Mouse (Mus musculus): ENCODE data around the gene Gmfg. TPM values are rescaled to one million over a fixed set of nuclear protein-coding genes. Genes with fewer than 3 reads are reported as not detected.

Gmfg gene
- polyA plus RNA-seq, 1 experiment from 2014 or later = 8.4 TPM

- no peak for ATAC-seq (ENCODE audit: insufficient number of reproducible peaks, insufficient read depth, low FRiP score, low read depth)
- H3K4me3 ChIP-seq (ENCODE audit: control insufficient read depth in 1 of 2, insufficient read depth in 1 of 2, low read depth in 1 of 2, low read length in 2 of 2) = no peak overlapping the region
- peaks cover 18% of the 10 kb centered on the region for H3K27me3 ChIP-seq (ENCODE audit: control insufficient read depth, insufficient read depth, low read length)
- no peaks in the 10 kb centered on the region for H3K36me3 ChIP-seq (ENCODE audit: control insufficient read depth, insufficient read depth, low read length)
- no peak overlapping the region for H3K27ac ChIP-seq (replicated peaks in 1 of 2; ENCODE audit: control insufficient read depth in 1 of 2, insufficient read depth in 1 of 2, low read depth in 2 of 2, low read length in 2 of 2)
- H3K9ac ChIP-seq (ENCODE audit: low read length) = no peak overlapping the region
- no peaks in the 10 kb centered on the region for H3K9me3 ChIP-seq (ENCODE audit: control insufficient read depth, low read length)
- WGBS = 35% methylated on average over 4 of the region's 4 CpGs
- H3K4me1 ChIP-seq (ENCODE audit: control insufficient read depth in 2 of 2, insufficient read depth in 2 of 2, low read length in 2 of 2) = peaks cover 2 to 5% of the 10 kb centered on the region in 2 experiments; a peak in 3 of 4 replicates
- H3K4me2 ChIP-seq (ENCODE audit: low read length) = no peak overlapping the region
Observed at GRCm38 (mm10) chr7:28484192-28484591, 46.9 kb downstream of the Gmfg start.

- peaks cover 2 to 5% of the 10 kb centered on the region in 2 experiments; a peak in 3 of 4 replicates for H3K4me1 ChIP-seq (ENCODE audit: control insufficient read depth in 2 of 2, insufficient read depth in 2 of 2, low read length in 2 of 2)
- H3K9me3 ChIP-seq (ENCODE audit: control insufficient read depth, low read length) = no peaks in the 10 kb centered on the region
- H3K27ac ChIP-seq (replicated peaks in 1 of 2; ENCODE audit: control insufficient read depth in 1 of 2, insufficient read depth in 1 of 2, low read depth in 2 of 2, low read length in 2 of 2) = no peak overlapping the region
- H3K4me3 ChIP-seq (ENCODE audit: control insufficient read depth in 1 of 2, insufficient read depth in 1 of 2, low read depth in 1 of 2, low read length in 2 of 2) = 0 out of 4 replicates have a peak overlapping the region, but pooled peaks of 1 of the 2 experiments have one; percentile 3
- ATAC-seq (ENCODE audit: insufficient number of reproducible peaks, insufficient read depth, low FRiP score, low read depth) = no peak
- peaks cover 18% of the 10 kb centered on the region for H3K27me3 ChIP-seq (ENCODE audit: control insufficient read depth, insufficient read depth, low read length)
- H3K9ac ChIP-seq (ENCODE audit: low read length) = no peak overlapping the region
- WGBS = 5% methylated on average over 16 of the region's 16 CpGs
- H3K4me2 ChIP-seq (ENCODE audit: low read length) = peak overlapping the region; percentile 46
- no peaks in the 10 kb centered on the region for H3K36me3 ChIP-seq (ENCODE audit: control insufficient read depth, insufficient read depth, low read length)
Observed at GRCm38 (mm10) chr7:28488030-28488491, 50.8 kb downstream of the Gmfg start.

GRCm38 (mm10) chr7:28490410-28490809 is 53.2 kb downstream of the Gmfg start:
- no peak for ATAC-seq (ENCODE audit: insufficient number of reproducible peaks, insufficient read depth, low FRiP score, low read depth)
- Histone ChIP-seq H3K9ac (ENCODE audit: low read length) (no peak overlapping the region), H3K9me3 (ENCODE audit: control insufficient read depth, low read length) (no peaks in the 10 kb centered on the region), H3K27ac (replicated peaks in 1 of 2; ENCODE audit: control insufficient read depth in 1 of 2, insufficient read depth in 1 of 2, low read depth in 2 of 2, low read length in 2 of 2) (no peak overlapping the region), H3K36me3 (ENCODE audit: control insufficient read depth, insufficient read depth, low read length) (no peaks in the 10 kb centered on the region), H3K4me1 (ENCODE audit: control insufficient read depth in 2 of 2, insufficient read depth in 2 of 2, low read length in 2 of 2) (peaks cover 2 to 5% of the 10 kb centered on the region in 2 experiments; a peak in 3 of 4 replicates), H3K27me3 (ENCODE audit: control insufficient read depth, insufficient read depth, low read length) (peaks cover 18% of the 10 kb centered on the region), H3K4me3 (ENCODE audit: control insufficient read depth in 1 of 2, insufficient read depth in 1 of 2, low read depth in 1 of 2, low read length in 2 of 2) (no peak overlapping the region), H3K4me2 (ENCODE audit: low read length) (0 out of 2 replicates have a peak overlapping the region, but pooled peaks have one; percentile 19)
- 3% methylated on average over 10 of the region's 10 CpGs for WGBS

GRCm38 (mm10) chr7:28490903-28491302 is 53.7 kb downstream of the Gmfg start:
- peaks cover 2 to 5% of the 10 kb centered on the region in 2 experiments; a peak in 3 of 4 replicates for H3K4me1 ChIP-seq (ENCODE audit: control insufficient read depth in 2 of 2, insufficient read depth in 2 of 2, low read length in 2 of 2)
- H3K4me2 ChIP-seq (ENCODE audit: low read length) = 0 out of 2 replicates have a peak overlapping the region, but pooled peaks have one; percentile 19
- H3K36me3 ChIP-seq (ENCODE audit: control insufficient read depth, insufficient read depth, low read length) = no peaks in the 10 kb centered on the region
- 33% methylated on average over 14 of the region's 14 CpGs for WGBS
- ATAC-seq (ENCODE audit: insufficient number of reproducible peaks, insufficient read depth, low FRiP score, low read depth) = no peak
- peaks cover 18% of the 10 kb centered on the region for H3K27me3 ChIP-seq (ENCODE audit: control insufficient read depth, insufficient read depth, low read length)
- H3K4me3 ChIP-seq (ENCODE audit: control insufficient read depth in 1 of 2, insufficient read depth in 1 of 2, low read depth in 1 of 2, low read length in 2 of 2) = no peak overlapping the region
- H3K9ac ChIP-seq (ENCODE audit: low read length) = no peak overlapping the region
- no peaks in the 10 kb centered on the region for H3K9me3 ChIP-seq (ENCODE audit: control insufficient read depth, low read length)
- H3K27ac ChIP-seq (replicated peaks in 1 of 2; ENCODE audit: control insufficient read depth in 1 of 2, insufficient read depth in 1 of 2, low read depth in 2 of 2, low read length in 2 of 2) = no peak overlapping the region

DNA sequence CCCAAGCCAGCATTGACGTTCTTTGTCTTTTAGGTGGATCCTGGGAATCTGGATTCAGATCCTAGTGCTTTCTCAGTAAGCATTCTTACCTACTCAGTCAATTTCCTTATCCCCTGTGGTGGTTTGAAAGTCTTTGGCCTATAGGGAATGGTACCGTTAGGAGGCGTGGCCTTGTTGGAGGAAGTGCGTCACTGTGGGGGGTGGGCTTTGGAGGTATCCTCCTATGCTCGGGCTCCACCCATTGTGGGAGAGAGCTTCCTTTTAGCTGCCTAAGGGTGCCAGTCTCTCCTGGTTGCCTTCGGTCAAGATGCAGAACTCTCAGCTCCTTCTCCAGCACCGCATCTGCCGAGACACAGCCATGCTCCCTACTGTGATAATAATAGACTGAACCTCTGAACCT is 55.1 kb downstream of the Gmfg start:
- WGBS = 83% methylated on average over 8 of the region's 8 CpGs
- Histone ChIP-seq H3K36me3 (ENCODE audit: control insufficient read depth, insufficient read depth, low read length) (no peaks in the 10 kb centered on the region), H3K9me3 (ENCODE audit: control insufficient read depth, low read length) (no peaks in the 10 kb centered on the region), H3K4me2 (ENCODE audit: low read length) (no peak overlapping the region), H3K9ac (ENCODE audit: low read length) (no peak overlapping the region), H3K27me3 (ENCODE audit: control insufficient read depth, insufficient read depth, low read length) (peaks cover 12% of the 10 kb centered on the region), H3K4me1 (ENCODE audit: control insufficient read depth in 2 of 2, insufficient read depth in 2 of 2, low read length in 2 of 2) (peaks cover 2 to 5% of the 10 kb centered on the region in 2 experiments; a peak in 3 of 4 replicates), H3K27ac (replicated peaks in 1 of 2; ENCODE audit: control insufficient read depth in 1 of 2, insufficient read depth in 1 of 2, low read depth in 2 of 2, low read length in 2 of 2) (no peak overlapping the region), H3K4me3 (ENCODE audit: control insufficient read depth in 1 of 2, insufficient read depth in 1 of 2, low read depth in 1 of 2, low read length in 2 of 2) (no peak overlapping the region)
- no peak for ATAC-seq (ENCODE audit: insufficient number of reproducible peaks, insufficient read depth, low FRiP score, low read depth)

DNA sequence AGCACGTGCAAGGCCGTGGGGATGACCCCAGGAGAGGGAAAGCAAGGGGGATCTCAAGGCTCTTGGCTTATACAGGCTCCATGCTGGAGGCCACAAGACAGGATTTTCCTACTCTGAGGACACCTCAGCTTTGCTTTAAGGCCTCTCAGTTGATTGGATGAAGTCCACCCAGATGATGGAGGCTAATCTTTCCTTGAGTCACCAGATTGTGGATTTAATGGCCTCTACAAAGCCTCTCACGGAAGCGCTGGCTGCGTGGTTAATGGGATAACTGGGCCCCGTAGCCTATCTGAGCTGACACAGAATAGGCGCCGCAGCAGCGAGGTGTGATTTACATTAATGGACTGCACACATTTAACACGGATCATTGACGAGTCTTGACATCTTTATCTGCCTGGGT is 58.2 kb downstream of the Gmfg start:
- Histone ChIP-seq H3K9me3 (ENCODE audit: control insufficient read depth, low read length) (no peaks in the 10 kb centered on the region), H3K9ac (ENCODE audit: low read length) (no peak overlapping the region), H3K27me3 (ENCODE audit: control insufficient read depth, insufficient read depth, low read length) (no peaks in the 10 kb centered on the region), H3K4me2 (ENCODE audit: low read length) (no peak overlapping the region), H3K36me3 (ENCODE audit: control insufficient read depth, insufficient read depth, low read length) (no peaks in the 10 kb centered on the region), H3K4me3 (ENCODE audit: control insufficient read depth in 1 of 2, insufficient read depth in 1 of 2, low read depth in 1 of 2, low read length in 2 of 2) (no peak overlapping the region), H3K4me1 (ENCODE audit: control insufficient read depth in 2 of 2, insufficient read depth in 2 of 2, low read length in 2 of 2) (no peaks in the 10 kb centered on the region), H3K27ac (replicated peaks in 1 of 2; ENCODE audit: control insufficient read depth in 1 of 2, insufficient read depth in 1 of 2, low read depth in 2 of 2, low read length in 2 of 2) (no peak overlapping the region)
- ATAC-seq (ENCODE audit: insufficient number of reproducible peaks, insufficient read depth, low FRiP score, low read depth) = no peak
- WGBS = 73% methylated on average over 11 of the region's 11 CpGs

Other genes starting within 250 kb of the Gmfg start
- gene Eid2, start 169.6 kb upstream of the Gmfg start, polyA plus RNA-seq (2014; fragmentation: Nextera tagmentation; extraction: Ambion mirVana) = 8.4 and 10.3 TPM in 2 replicates
- gene Eid2b, start 159.7 kb upstream of the Gmfg start, polyA plus RNA-seq (2014; fragmentation: Nextera tagmentation; extraction: Ambion mirVana) = 6.7 and 8.4 TPM in 2 replicates
- gene Selenov, start 146.3 kb upstream of the Gmfg start, polyA plus RNA-seq (2014; fragmentation: Nextera tagmentation; extraction: Ambion mirVana) = not detected in 2 replicates
- gene Dll3, start 135.2 kb upstream of the Gmfg start, polyA plus RNA-seq (2014; fragmentation: Nextera tagmentation; extraction: Ambion mirVana) = 0.14 TPM in 1 of 2 replicates, not detected in the other
- 119 and 131 TPM in 2 replicates for gene Timm50, start 125.4 kb upstream of the Gmfg start, polyA plus RNA-seq (2014; fragmentation: Nextera tagmentation; extraction: Ambion mirVana)
- 47.9 and 48.0 TPM in 2 replicates for gene Supt5, start 98.7 kb upstream of the Gmfg start, polyA plus RNA-seq (2014; fragmentation: Nextera tagmentation; extraction: Ambion mirVana)
- 731 and 789 TPM in 2 replicates for gene Rps16, start 86.8 kb upstream of the Gmfg start, polyA plus RNA-seq (2014; fragmentation: Nextera tagmentation; extraction: Ambion mirVana)
- gene Plekhg2, start 64.8 kb upstream of the Gmfg start, polyA plus RNA-seq (2014; fragmentation: Nextera tagmentation; extraction: Ambion mirVana) = 32.9 and 35.6 TPM in 2 replicates
- gene Zfp36, start 57.2 kb upstream of the Gmfg start, polyA plus RNA-seq (2014; fragmentation: Nextera tagmentation; extraction: Ambion mirVana) = 10.1 and 12.2 TPM in 2 replicates
- 50.9 and 57.7 TPM in 2 replicates for gene Med29, start 44.7 kb upstream of the Gmfg start, polyA plus RNA-seq (2014; fragmentation: Nextera tagmentation; extraction: Ambion mirVana)
- gene Paf1, start 44.5 kb upstream of the Gmfg start, polyA plus RNA-seq (2014; fragmentation: Nextera tagmentation; extraction: Ambion mirVana) = 61.9 and 62.5 TPM in 2 replicates
- 1.6 and 2.1 TPM in 2 replicates for gene Lrfn1, start 14.5 kb downstream of the Gmfg start, polyA plus RNA-seq (2014; fragmentation: Nextera tagmentation; extraction: Ambion mirVana)
- gene Ifnl2, start 73.0 kb downstream of the Gmfg start, polyA plus RNA-seq (2014; fragmentation: Nextera tagmentation; extraction: Ambion mirVana) = not detected in 2 replicates
- gene Ifnl3, start 85.4 kb downstream of the Gmfg start, polyA plus RNA-seq (2014; fragmentation: Nextera tagmentation; extraction: Ambion mirVana) = not detected in 2 replicates
- not detected in 2 replicates for gene Sycn, start 103.4 kb downstream of the Gmfg start, polyA plus RNA-seq (2014; fragmentation: Nextera tagmentation; extraction: Ambion mirVana)
- gene Nccrp1, start 109.8 kb downstream of the Gmfg start, polyA plus RNA-seq (2014; fragmentation: Nextera tagmentation; extraction: Ambion mirVana) = not detected in 2 replicates
- gene Samd4b, start 160.7 kb downstream of the Gmfg start, polyA plus RNA-seq (2014; fragmentation: Nextera tagmentation; extraction: Ambion mirVana) = 23.5 and 25.2 TPM in 2 replicates
- 21.1 and 22.1 TPM in 2 replicates for gene Pak4, start 160.7 kb downstream of the Gmfg start, polyA plus RNA-seq (2014; fragmentation: Nextera tagmentation; extraction: Ambion mirVana)
- not detected in 2 replicates for gene Acp7, start 193.9 kb downstream of the Gmfg start, polyA plus RNA-seq (2014; fragmentation: Nextera tagmentation; extraction: Ambion mirVana)